Mouse (Mus musculus) midbrain, embryonic 13.5 days (tissue): ENCODE data around the gene Gadl1. TPM values are rescaled to one million over a fixed set of nuclear protein-coding genes. Genes with fewer than 3 reads are reported as not detected.

Experiments used
- ATAC-seq: fragments of 200-750 bp; cut with Nextera tagmentation; 2 replicates; pipeline ENCODE4 v1.8.0; 2017; ENCODE audit warnings: mild to moderate bottlenecking, moderate TSS enrichment, moderate library complexity
- H3K27ac ChIP-seq: fragments of 300-500 bp; sonication (generic); 2 replicates; pipeline ENCODE4 v1.5.1; 2015; ENCODE audit warnings: inconsistent platforms, mild to moderate bottlenecking, moderate library complexity
- H3K27me3 ChIP-seq: fragments of 300-500 bp; sonication (generic); 2 replicates; pipeline ENCODE4 v1.6.1; 2015; ENCODE audit warnings: mild to moderate bottlenecking, inconsistent platforms
- H3K36me3 ChIP-seq: fragments of 300-500 bp; sonication (generic); 2 replicates; pipeline ENCODE4 v1.6.1; 2015; ENCODE audit warnings: mild to moderate bottlenecking, inconsistent platforms
- H3K4me1 ChIP-seq: fragments of 300-500 bp; sonication (generic); replicated peaks from 2 replicates; pipeline ENCODE4 v1.6.1; 2015; ENCODE audit warnings: inconsistent platforms
- H3K4me2 ChIP-seq: fragments of 300-500 bp; sonication (generic); replicated peaks from 2 replicates; pipeline ENCODE4 v1.6.1; 2015; ENCODE audit warnings: moderate library complexity, mild to moderate bottlenecking, inconsistent platforms
- H3K4me3 ChIP-seq: fragments of 300-500 bp; sonication (generic); replicated peaks from 2 replicates; pipeline ENCODE4 v1.5.1; 2015; ENCODE audit warnings: mild to moderate bottlenecking, inconsistent platforms
- H3K9ac ChIP-seq: fragments of 300-500 bp; sonication (generic); replicated peaks from 2 replicates; pipeline ENCODE4 v1.6.1; 2015; ENCODE audit warnings: mild to moderate bottlenecking, inconsistent platforms
- H3K9me3 ChIP-seq: fragments of 300-500 bp; sonication (generic); 2 replicates; pipeline ENCODE4 v1.6.1; 2016; ENCODE audit warnings: mild to moderate bottlenecking, inconsistent platforms
- WGBS: fragments of 180-500 bp; shearing (Covaris S2); methylation state at CpG from one replicate; pipeline ENCODE4 v1.1.7; 2015; 5-methylcytosine and 5-hydroxymethylcytosine counted together
- polyA plus RNA-seq: library from polyadenylated mRNA; unstranded; fragments of >200 nt; fragmentation: Nextera tagmentation; extraction: Ambion mirVana; gene quantifications from 2 replicates; pipeline ENCODE4 v1.2.1, GENCODE M21; 2015

Gene Gadl1
- polyA plus RNA-seq, 1 experiment from 2014 or later: 0.22 TPM

DNA sequence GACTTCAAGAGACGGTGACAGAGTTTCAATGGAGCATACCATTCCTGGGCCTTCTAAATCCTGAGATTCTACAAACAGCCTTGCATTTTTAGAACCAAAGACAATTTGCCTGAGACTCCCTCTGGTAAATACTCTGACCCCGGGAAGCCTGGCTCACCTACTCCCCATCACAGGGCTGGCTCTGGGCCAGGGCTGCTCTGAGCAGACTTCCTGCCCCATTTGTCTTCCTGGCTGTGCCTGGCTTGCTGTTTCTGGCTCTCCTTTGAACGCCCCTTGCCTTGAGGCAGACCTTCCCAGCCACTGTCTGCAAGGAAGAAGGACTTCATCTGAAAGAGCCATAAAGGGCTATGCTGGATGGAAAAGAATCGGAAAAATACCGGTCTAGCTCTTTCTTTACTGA is 182.7 kb downstream of the Gadl1 start:
- Histone ChIP-seq H3K27ac (no peak overlapping the region), H3K27me3 (no peaks in the 10 kb centered on the region), H3K9me3 (no peaks in the 10 kb centered on the region), H3K4me2 (no peak overlapping the region), H3K9ac (no peak overlapping the region), H3K4me1 (0 out of 2 replicates have a peak, but pooled peaks cover 4% of the 10 kb centered on the region), H3K36me3 (no peaks in the 10 kb centered on the region), H3K4me3 (no peak overlapping the region)
- no peak for ATAC-seq
- WGBS: 80% methylated on average over 5 of the region's 5 CpGs

DNA sequence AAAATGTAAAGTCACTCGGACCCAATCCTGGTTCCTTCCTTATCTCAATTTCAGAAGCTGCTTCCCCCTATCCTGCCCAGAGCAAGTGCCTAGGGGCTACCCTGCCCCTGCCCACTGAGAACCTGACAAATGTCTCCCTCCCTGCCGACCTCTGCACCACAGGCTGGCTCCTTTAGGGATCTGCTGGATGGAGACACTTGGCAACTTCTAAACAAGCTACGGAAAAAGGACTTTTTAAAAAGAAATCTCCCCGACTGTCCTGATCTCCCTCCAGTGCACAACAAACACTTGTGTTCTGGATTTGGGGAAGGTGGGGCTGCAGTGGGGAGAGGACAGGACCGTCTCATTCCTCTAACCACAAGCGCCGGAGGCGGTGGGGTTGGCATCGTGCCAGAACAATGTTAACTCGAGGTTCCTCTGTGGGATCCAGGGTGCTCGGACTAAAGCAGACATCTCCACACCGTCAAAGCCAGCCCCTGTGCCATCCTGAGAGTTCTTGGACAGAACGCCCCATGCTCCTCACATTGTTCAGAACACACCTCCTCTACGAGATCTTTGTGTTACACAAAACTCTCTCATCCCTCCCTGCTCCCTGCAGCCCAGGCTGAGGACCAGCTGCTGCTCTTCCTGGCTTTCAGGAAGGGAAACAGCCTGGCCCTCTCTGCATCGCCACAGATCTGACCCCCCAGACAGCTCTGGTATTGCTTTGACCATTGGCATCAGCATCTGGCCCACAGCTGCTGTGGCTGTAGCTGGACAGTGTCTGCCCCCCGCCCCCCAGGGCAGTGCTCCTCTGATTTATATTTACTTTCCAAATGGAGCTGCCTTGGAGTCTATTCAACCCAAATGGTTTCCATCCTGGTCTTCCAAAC is 189.7 kb downstream of the Gadl1 start:
- Histone ChIP-seq H3K27ac (no peak overlapping the region), H3K36me3 (no peaks in the 10 kb centered on the region)
- WGBS: 78% methylated on average over 16 of the region's 16 CpGs

DNA sequence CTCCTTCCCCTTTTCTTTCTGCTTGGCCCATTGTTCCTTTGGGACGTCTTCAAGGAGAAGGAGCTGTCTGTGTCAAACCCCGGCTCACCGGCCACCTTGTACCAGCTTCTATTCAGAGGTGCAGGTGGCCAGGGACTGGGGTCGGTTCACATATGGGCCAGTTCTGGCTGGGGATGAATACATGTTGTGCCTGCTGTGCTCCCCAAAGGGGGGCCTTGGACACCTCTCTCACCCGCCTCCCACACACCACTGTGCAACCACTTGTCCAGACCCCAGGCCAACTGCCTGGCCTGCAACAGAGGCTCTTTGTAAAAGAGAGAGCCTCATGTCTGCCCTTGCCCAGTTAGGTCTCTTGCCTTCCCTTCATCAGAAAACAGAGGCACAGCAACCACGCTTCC is 190.3 kb downstream of the Gadl1 start:
- Histone ChIP-seq H3K9ac (no peak overlapping the region), H3K36me3 (no peaks in the 10 kb centered on the region), H3K4me1 (0 out of 2 replicates have a peak, but pooled peaks cover 8% of the 10 kb centered on the region), H3K9me3 (no peaks in the 10 kb centered on the region), H3K27me3 (no peaks in the 10 kb centered on the region), H3K4me2 (no peak overlapping the region), H3K27ac (no peak overlapping the region), H3K4me3 (no peak overlapping the region)
- ATAC-seq: no peak
- 74% methylated on average over 6 of the region's 6 CpGs for WGBS

More for the DNA sequence above, 189.7 kb downstream of the Gadl1 start:
- no peak overlapping the region for H3K4me2 ChIP-seq
- no peaks in the 10 kb centered on the region for H3K9me3 ChIP-seq
- H3K9ac ChIP-seq: no peak overlapping the region
- 0 out of 2 replicates have a peak, but pooled peaks cover 8% of the 10 kb centered on the region for H3K4me1 ChIP-seq
- no peaks in the 10 kb centered on the region for H3K27me3 ChIP-seq
- ATAC-seq: no peak
- H3K4me3 ChIP-seq: no peak overlapping the region

DNA sequence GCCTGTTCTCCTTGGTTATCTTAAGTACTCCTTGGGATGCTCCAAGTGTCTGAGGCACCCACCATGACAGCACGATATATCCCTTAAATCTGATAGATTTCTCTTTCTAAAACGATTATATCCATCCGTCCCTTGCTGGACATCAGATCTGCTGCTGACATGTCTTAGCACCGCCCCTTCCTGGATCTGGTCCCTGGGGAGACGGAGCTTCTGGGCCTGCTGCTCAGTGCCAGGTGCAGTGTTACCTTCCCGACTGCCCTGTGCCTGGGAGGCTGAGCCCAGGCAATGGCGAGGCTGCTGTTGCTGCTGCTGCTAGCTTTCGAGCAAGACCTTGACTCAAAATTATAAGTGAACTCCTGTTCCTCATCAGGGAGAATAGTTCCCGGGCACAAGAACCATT is 190.8 kb downstream of the Gadl1 start:
- no peak overlapping the region for H3K4me2 ChIP-seq
- no peak for ATAC-seq
- no peak overlapping the region for H3K27ac ChIP-seq
- H3K27me3 ChIP-seq: no peaks in the 10 kb centered on the region
- no peak overlapping the region for H3K4me3 ChIP-seq
- H3K9ac ChIP-seq: no peak overlapping the region
- 0 out of 2 replicates have a peak, but pooled peaks cover 8% of the 10 kb centered on the region for H3K4me1 ChIP-seq
- H3K9me3 ChIP-seq: no peaks in the 10 kb centered on the region
- 85% methylated on average over 9 of the region's 9 CpGs for WGBS
- no peaks in the 10 kb centered on the region for H3K36me3 ChIP-seq

DNA sequence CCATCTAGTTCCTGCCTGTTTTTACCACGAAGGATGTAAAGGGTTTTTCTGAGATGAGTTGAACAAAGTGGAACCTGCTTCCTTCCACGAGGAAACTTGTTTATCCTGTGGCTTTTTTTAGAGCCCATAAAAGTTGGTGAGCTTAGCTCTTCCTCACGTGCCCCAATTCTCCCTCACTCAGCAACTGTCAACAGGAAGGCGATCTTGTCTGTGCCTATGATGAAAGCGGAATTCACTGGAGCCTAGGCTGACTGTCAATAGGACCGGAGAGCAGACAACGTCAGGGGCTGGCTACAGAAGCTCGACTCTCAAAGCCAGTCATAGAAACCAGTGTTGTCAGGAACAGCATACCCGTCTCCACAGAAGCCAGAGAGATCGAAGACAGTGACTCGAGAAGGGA is 192.6 kb downstream of the Gadl1 start:
- no peak overlapping the region for H3K9ac ChIP-seq
- 84% methylated on average over 11 of the region's 11 CpGs for WGBS
- no peaks in the 10 kb centered on the region for H3K36me3 ChIP-seq

DNA sequence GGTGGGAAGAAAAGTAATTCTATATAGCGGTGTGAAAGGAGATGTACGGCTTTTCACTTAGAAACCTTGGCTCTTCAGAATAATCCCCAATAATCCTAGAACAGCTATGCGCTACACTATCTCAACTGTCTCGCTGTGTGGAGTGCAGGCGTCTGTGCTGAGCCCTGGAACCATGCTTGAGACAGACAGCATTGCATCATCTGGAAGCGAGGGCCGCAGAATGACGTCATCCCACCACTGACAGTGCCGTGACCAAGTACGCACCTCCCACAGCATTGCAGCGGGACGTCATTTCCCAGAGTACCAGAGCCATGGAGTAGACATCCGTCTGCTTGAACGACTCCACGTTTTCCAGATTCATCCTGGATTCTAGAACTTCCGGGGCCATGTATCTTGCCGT is 195.5 kb downstream of the Gadl1 start:
- Histone ChIP-seq H3K27me3 (no peaks in the 10 kb centered on the region), H3K9me3 (no peaks in the 10 kb centered on the region), H3K4me3 (no peak overlapping the region), H3K4me1 (no peaks in the 10 kb centered on the region), H3K27ac (no peak overlapping the region), H3K9ac (no peak overlapping the region), H3K36me3 (no peaks in the 10 kb centered on the region), H3K4me2 (no peak overlapping the region)
- ATAC-seq: no peak
- WGBS: 94% methylated on average over 17 of the region's 17 CpGs

More for the DNA sequence above, 192.6 kb downstream of the Gadl1 start:
- no peak overlapping the region for H3K4me2 ChIP-seq
- H3K4me1 ChIP-seq: 0 out of 2 replicates have a peak, but pooled peaks cover 5% of the 10 kb centered on the region
- no peaks in the 10 kb centered on the region for H3K9me3 ChIP-seq
- H3K27ac ChIP-seq: no peak overlapping the region
- H3K27me3 ChIP-seq: no peaks in the 10 kb centered on the region
- no peak overlapping the region for H3K4me3 ChIP-seq
- ATAC-seq: no peak

DNA sequence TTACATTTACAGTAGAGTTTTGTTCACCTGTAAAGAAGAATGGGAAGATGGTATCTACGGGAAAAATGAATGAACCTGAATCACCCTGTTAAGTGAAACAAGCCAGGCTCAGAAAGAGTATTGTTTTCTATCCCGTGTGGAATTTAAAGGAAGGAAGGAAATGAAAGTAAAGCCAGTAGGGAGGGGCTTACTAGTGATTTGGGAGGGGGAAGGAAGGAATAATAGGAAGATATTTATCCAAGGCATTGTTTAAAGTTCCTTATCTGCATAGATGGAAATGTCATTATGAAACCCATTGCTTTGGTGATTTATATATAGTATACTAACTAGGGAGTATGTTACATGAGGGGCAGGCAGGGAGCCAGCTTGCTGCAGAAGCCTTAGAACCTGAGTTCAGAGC is 199.5 kb downstream of the Gadl1 start:
- no peak overlapping the region for H3K4me3 ChIP-seq
- 84% methylated on average over 2 of the region's 2 CpGs for WGBS
- H3K9ac ChIP-seq: no peak overlapping the region
- no peaks in the 10 kb centered on the region for H3K4me1 ChIP-seq
- no peaks in the 10 kb centered on the region for H3K27me3 ChIP-seq
- ATAC-seq: no peak
- H3K9me3 ChIP-seq: no peaks in the 10 kb centered on the region
- no peak overlapping the region for H3K4me2 ChIP-seq
- no peak overlapping the region for H3K27ac ChIP-seq
- H3K36me3 ChIP-seq: no peaks in the 10 kb centered on the region

DNA sequence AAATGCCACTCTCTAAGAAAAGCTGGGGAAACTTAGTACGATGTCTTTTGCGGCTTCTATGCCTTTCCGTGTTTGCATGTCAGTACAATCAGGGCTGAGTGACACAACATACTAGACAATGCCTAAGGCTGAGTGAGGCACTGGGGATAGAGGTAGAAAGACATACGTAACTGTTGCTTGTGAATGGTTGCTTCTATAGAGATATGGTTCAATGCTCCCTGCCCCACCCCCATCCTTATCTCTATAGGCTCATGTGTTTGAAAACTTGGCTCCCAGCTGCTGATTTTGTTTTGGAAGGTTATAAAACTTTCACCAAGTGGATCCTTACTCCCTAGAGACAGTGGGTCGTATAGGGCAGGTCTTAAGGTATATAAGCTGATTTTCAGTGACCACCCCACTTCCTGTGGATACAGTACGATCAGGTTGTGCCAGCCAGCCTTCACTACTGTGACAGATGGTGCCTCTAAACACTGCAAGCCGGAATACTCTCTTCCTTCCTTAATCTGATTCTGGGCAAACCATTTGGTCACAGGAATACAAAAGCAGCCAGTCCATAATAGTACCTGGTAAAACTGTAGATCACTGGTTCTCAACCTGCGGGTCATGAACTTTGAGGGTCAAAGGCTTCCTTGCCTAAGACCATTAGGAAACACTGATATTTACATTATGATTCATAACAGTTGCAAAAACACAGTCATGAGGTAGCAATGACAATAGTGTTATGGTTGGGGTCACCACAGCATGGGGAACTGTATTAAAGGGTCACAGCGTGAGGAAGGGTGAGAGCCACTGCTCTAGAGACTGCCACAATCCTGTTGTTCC is 202.1 kb downstream of the Gadl1 start:
- 85% methylated on average over 9 of the region's 9 CpGs for WGBS
- H3K4me3 ChIP-seq: no peak overlapping the region

DNA sequence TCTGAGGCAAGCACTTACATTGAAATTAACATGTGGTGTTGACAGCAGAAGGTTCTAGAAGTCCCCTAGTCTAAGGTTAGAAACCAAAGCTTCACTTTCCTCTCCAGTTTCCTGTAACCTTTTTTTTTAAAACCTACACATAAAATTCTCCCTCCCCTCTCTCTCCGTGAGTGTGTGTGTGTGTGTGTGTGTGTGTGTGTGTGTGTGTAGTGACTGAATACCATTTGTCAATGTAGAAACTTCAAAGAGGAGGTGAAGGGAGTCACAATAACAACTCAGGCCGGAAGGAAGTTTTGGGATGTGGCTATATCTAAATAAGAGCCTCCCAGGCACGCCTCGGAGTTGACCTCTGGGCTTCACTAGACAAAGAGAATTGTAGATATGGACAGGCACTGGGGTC is 205.1 kb downstream of the Gadl1 start:
- ATAC-seq: no peak
- no peaks in the 10 kb centered on the region for H3K4me1 ChIP-seq
- no peaks in the 10 kb centered on the region for H3K36me3 ChIP-seq
- no peak overlapping the region for H3K9ac ChIP-seq
- H3K4me3 ChIP-seq: no peak overlapping the region
- no peak overlapping the region for H3K4me2 ChIP-seq
- no peaks in the 10 kb centered on the region for H3K27me3 ChIP-seq
- no peaks in the 10 kb centered on the region for H3K9me3 ChIP-seq
- 78% methylated on average over 4 of the region's 4 CpGs for WGBS
- H3K27ac ChIP-seq: no peak overlapping the region

More for the DNA sequence above, 202.1 kb downstream of the Gadl1 start:
- no peak overlapping the region for H3K27ac ChIP-seq
- no peaks in the 10 kb centered on the region for H3K4me1 ChIP-seq
- ATAC-seq: no peak
- no peak overlapping the region for H3K4me2 ChIP-seq
- no peaks in the 10 kb centered on the region for H3K9me3 ChIP-seq
- no peak overlapping the region for H3K9ac ChIP-seq
- no peaks in the 10 kb centered on the region for H3K27me3 ChIP-seq
- H3K36me3 ChIP-seq: no peaks in the 10 kb centered on the region

DNA sequence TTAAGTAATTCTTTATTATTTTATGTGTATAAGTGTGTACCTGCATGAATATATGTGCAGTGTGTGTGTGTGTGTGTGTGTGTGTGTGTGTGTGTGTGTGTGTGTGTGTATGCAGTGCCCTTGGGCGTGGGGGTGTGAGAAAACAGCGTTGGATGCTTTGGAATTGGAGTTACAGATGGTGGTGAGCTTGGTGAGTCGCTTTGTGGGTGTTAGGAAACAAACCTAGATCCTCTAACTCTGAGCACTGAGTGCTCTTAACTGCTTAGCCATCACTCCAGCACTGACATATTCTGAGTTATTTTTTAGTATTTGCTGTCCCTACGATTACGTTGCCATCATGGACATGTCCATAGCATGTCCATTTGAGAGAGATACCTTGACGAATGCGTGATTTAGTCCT is 206.6 kb downstream of the Gadl1 start:
- H3K9me3 ChIP-seq: no peaks in the 10 kb centered on the region
- no peak overlapping the region for H3K4me3 ChIP-seq
- ATAC-seq: no peak
- H3K9ac ChIP-seq: no peak overlapping the region
- H3K4me2 ChIP-seq: no peak overlapping the region
- H3K4me1 ChIP-seq: no peaks in the 10 kb centered on the region
- H3K27me3 ChIP-seq: no peaks in the 10 kb centered on the region
- no peak overlapping the region for H3K27ac ChIP-seq
- H3K36me3 ChIP-seq: no peaks in the 10 kb centered on the region
- 86% methylated on average over 7 of the region's 7 CpGs for WGBS

DNA sequence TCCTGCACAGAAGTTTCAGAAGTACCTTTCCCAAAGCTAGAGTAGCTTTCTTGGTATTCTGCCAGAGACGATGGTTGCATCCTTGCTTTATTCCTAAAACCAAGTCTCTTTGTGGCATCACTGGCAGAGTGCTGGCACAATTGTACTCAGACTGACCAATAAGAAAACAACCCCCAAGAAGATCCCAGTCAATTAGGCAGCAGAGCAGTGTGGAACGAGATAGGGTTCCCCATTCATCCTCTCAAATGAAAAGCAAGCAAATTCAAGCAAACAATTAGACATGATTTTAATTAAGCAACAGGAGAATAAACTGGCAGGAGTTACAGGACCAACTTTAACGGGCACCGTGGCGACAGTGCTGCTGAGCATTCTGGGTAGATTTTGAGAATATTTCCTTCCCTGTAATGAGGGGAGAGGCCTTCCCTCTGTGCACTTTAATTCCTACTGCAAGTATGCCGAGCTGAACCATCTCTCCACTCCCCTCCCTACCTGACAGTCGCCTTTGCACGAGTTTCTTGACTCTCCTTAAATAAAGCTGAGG is 209.1 kb downstream of the Gadl1 start:
- H3K36me3 ChIP-seq: no peaks in the 10 kb centered on the region
- no peak overlapping the region for H3K4me2 ChIP-seq
- no peaks in the 10 kb centered on the region for H3K27me3 ChIP-seq
- 67% methylated on average over 8 of the region's 8 CpGs for WGBS
- H3K9me3 ChIP-seq: no peaks in the 10 kb centered on the region
- no peaks in the 10 kb centered on the region for H3K4me1 ChIP-seq
- ATAC-seq: no peak
- no peak overlapping the region for H3K4me3 ChIP-seq
- H3K27ac ChIP-seq: no peak overlapping the region
- no peak overlapping the region for H3K9ac ChIP-seq

DNA sequence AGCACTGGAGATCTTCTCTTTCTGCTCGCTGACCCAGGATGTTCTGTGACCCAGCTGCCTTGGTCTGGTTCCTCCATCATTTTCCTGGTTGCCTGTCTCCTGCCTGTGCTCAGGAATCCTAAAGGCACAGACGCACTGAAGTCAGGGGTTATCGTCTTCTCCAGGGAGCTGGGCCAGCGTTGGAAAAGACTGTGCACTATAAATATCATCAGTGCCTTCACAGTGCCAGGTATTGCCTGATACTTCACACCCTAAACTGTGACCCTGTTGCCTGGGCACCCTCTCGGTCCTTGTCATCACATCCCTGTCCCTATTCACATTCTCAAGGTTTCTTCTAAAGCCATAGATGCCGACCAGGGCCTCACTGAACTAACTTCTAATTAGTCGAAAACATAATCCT is 210.7 kb downstream of the Gadl1 start:
- H3K27me3 ChIP-seq: no peaks in the 10 kb centered on the region
- no peak overlapping the region for H3K9ac ChIP-seq
- no peak overlapping the region for H3K27ac ChIP-seq
- H3K36me3 ChIP-seq: no peaks in the 10 kb centered on the region
- no peak overlapping the region for H3K4me3 ChIP-seq
- H3K4me2 ChIP-seq: no peak overlapping the region
- H3K4me1 ChIP-seq: no peaks in the 10 kb centered on the region
- no peaks in the 10 kb centered on the region for H3K9me3 ChIP-seq
- WGBS: 88% methylated on average over 7 of the region's 7 CpGs
- ATAC-seq: no peak
